Mouse (Mus musculus): ENCODE measurements around the gene Prkrip1. TPM values are rescaled to one million over a fixed set of nuclear protein-coding genes. Genes with fewer than 3 reads are reported as not detected.

Gene Prkrip1
- polyA plus RNA-seq, 1 experiment from 2014 or later, result 60.3 TPM

- ATAC-seq (ENCODE audit: insufficient read depth) (no peak), DNase-seq (no peak)
- H3K4me2 ChIP-seq, result no peak overlapping the region
- TF ChIP-seq CTCF (IDR thresholded peaks at IDR 0.05; ENCODE audit: low read depth), result 0 out of 2 replicates have a peak, but pooled peaks have one; percentile 5
- H3K27ac ChIP-seq (ENCODE audit: low read depth), result no peak overlapping the region
- 89% methylated on average over 7 of the region's 7 CpGs for WGBS
- H3K9me3 ChIP-seq (ENCODE audit: low read depth, low read length), result no peaks in the 10 kb centered on the region
- peaks cover 81% of the 10 kb centered on the region for H3K36me3 ChIP-seq (ENCODE audit: insufficient read depth)
- H3K9ac ChIP-seq, result no peak overlapping the region
- no peak overlapping the region for H3K4me3 ChIP-seq (ENCODE audit: low read depth, low read length)
- no peaks in the 10 kb centered on the region for H3K27me3 ChIP-seq (ENCODE audit: insufficient read depth, low read length)
- H3K4me1 ChIP-seq (ENCODE audit: insufficient read depth), result no peaks in the 10 kb centered on the region
Measured at GRCm38 (mm10) chr5:136183766-136184165, 15.0 kb downstream of the Prkrip1 start.

GRCm38 (mm10) chr5:136182830-136183229 lies 15.9 kb downstream of the Prkrip1 start:
- H3K9me3 ChIP-seq (ENCODE audit: low read depth, low read length), result no peaks in the 10 kb centered on the region
- no peaks in the 10 kb centered on the region for H3K4me1 ChIP-seq (ENCODE audit: insufficient read depth)
- H3K4me2 ChIP-seq, result no peak overlapping the region
- no peak for DNase-seq
- H3K27ac ChIP-seq (ENCODE audit: low read depth), result no peak overlapping the region
- no peak overlapping the region for H3K9ac ChIP-seq
- peaks cover 81% of the 10 kb centered on the region for H3K36me3 ChIP-seq (ENCODE audit: insufficient read depth)
- no peak overlapping the region for H3K4me3 ChIP-seq (ENCODE audit: low read depth, low read length)
- no peak for ATAC-seq (ENCODE audit: insufficient read depth)
- 82% methylated on average over 4 of the region's 4 CpGs for WGBS
- no peak for TF ChIP-seq CTCF (IDR thresholded peaks at IDR 0.05; ENCODE audit: low read depth)
- H3K27me3 ChIP-seq (ENCODE audit: insufficient read depth, low read length), result no peaks in the 10 kb centered on the region

- DNase-seq, result no peak
- no peaks in the 10 kb centered on the region for H3K4me1 ChIP-seq (ENCODE audit: insufficient read depth)
- H3K4me3 ChIP-seq (ENCODE audit: low read depth, low read length), result no peak overlapping the region
- no peak overlapping the region for H3K4me2 ChIP-seq
- H3K27me3 ChIP-seq (ENCODE audit: insufficient read depth, low read length), result no peaks in the 10 kb centered on the region
- no peak for TF ChIP-seq CTCF (IDR thresholded peaks at IDR 0.05; ENCODE audit: low read depth)
- no peaks in the 10 kb centered on the region for H3K9me3 ChIP-seq (ENCODE audit: low read depth, low read length)
- H3K27ac ChIP-seq (ENCODE audit: low read depth), result no peak overlapping the region
- H3K36me3 ChIP-seq (ENCODE audit: insufficient read depth), result peaks cover 79% of the 10 kb centered on the region
- no peak for ATAC-seq (ENCODE audit: insufficient read depth)
- 86% methylated on average over 6 of the region's 6 CpGs for WGBS
- H3K9ac ChIP-seq, result no peak overlapping the region
Measured at GRCm38 (mm10) chr5:136182049-136182448, 16.7 kb downstream of the Prkrip1 start.

- Histone ChIP-seq H3K9ac (no peak overlapping the region), H3K36me3 (ENCODE audit: insufficient read depth) (peaks cover 72% of the 10 kb centered on the region), H3K27ac (ENCODE audit: low read depth) (no peak overlapping the region), H3K4me3 (ENCODE audit: low read depth, low read length) (no peak overlapping the region), H3K4me1 (ENCODE audit: insufficient read depth) (no peaks in the 10 kb centered on the region), H3K9me3 (ENCODE audit: low read depth, low read length) (no peaks in the 10 kb centered on the region), H3K4me2 (no peak overlapping the region), H3K27me3 (ENCODE audit: insufficient read depth, low read length) (no peaks in the 10 kb centered on the region)
- WGBS, result 88% methylated on average over 6 of the region's 6 CpGs
- no peak for TF ChIP-seq CTCF (IDR thresholded peaks at IDR 0.05; ENCODE audit: low read depth)
- DNase-seq, result no peak
- no peak for ATAC-seq (ENCODE audit: insufficient read depth)
Measured at GRCm38 (mm10) chr5:136181197-136181596, 17.6 kb downstream of the Prkrip1 start.

GRCm38 (mm10) chr5:136179594-136179993 lies 19.2 kb downstream of the Prkrip1 start:
- no peak overlapping the region for H3K4me3 ChIP-seq (ENCODE audit: low read depth, low read length)
- DNase-seq, result no peak
- no peak for ATAC-seq (ENCODE audit: insufficient read depth)
- TF ChIP-seq CTCF (IDR thresholded peaks at IDR 0.05; ENCODE audit: low read depth), result no peak
- H3K4me1 ChIP-seq (ENCODE audit: insufficient read depth), result no peaks in the 10 kb centered on the region
- H3K27me3 ChIP-seq (ENCODE audit: insufficient read depth, low read length), result no peaks in the 10 kb centered on the region
- H3K4me2 ChIP-seq, result no peak overlapping the region
- no peaks in the 10 kb centered on the region for H3K9me3 ChIP-seq (ENCODE audit: low read depth, low read length)
- peaks cover 62% of the 10 kb centered on the region for H3K36me3 ChIP-seq (ENCODE audit: insufficient read depth)
- H3K9ac ChIP-seq, result no peak overlapping the region; the same call in 1 of the 2 replicates
- no peak overlapping the region for H3K27ac ChIP-seq (ENCODE audit: low read depth)
- 75% methylated on average over 5 of the region's 5 CpGs for WGBS

GRCm38 (mm10) chr5:136173606-136174463 lies 24.9 kb downstream of the Prkrip1 start:
- no peak overlapping the region; the same call in 1 of the 2 replicates for H3K9ac ChIP-seq
- H3K27ac ChIP-seq (ENCODE audit: low read depth), result peak overlapping the region; percentile 83
- ATAC-seq (ENCODE audit: insufficient read depth) (0 out of 2 replicates have a peak, but pooled peaks have one; percentile 6), DNase-seq (peak; percentile 78)
- H3K4me3 ChIP-seq (ENCODE audit: low read depth, low read length), result no peak overlapping the region
- H3K36me3 ChIP-seq (ENCODE audit: insufficient read depth), result peaks cover 13% of the 10 kb centered on the region; the same call in 1 of the 2 replicates
- 29% methylated on average over 9 of the region's 9 CpGs for WGBS
- 0 out of 2 replicates have a peak, but pooled peaks cover 7% of the 10 kb centered on the region for H3K4me1 ChIP-seq (ENCODE audit: insufficient read depth)
- no peaks in the 10 kb centered on the region for H3K9me3 ChIP-seq (ENCODE audit: low read depth, low read length)
- H3K27me3 ChIP-seq (ENCODE audit: insufficient read depth, low read length), result no peaks in the 10 kb centered on the region
- no peak for TF ChIP-seq CTCF (IDR thresholded peaks at IDR 0.05; ENCODE audit: low read depth)
- peak overlapping the region; percentile 18; the same call in 1 of the 2 replicates for H3K4me2 ChIP-seq

GRCm38 (mm10) chr5:136172939-136173338 lies 25.8 kb downstream of the Prkrip1 start:
- ATAC-seq (ENCODE audit: insufficient read depth), result no peak
- no peak for TF ChIP-seq CTCF (IDR thresholded peaks at IDR 0.05; ENCODE audit: low read depth)
- WGBS, result 75% methylated on average over 9 of the region's 9 CpGs
- no peak overlapping the region for H3K4me2 ChIP-seq
- H3K4me1 ChIP-seq (ENCODE audit: insufficient read depth), result 0 out of 2 replicates have a peak, but pooled peaks cover 7% of the 10 kb centered on the region
- no peaks in the 10 kb centered on the region; the same call in 1 of the 2 replicates for H3K9me3 ChIP-seq (ENCODE audit: low read depth, low read length)
- H3K36me3 ChIP-seq (ENCODE audit: insufficient read depth), result peaks cover 4% of the 10 kb centered on the region; the same call in 1 of the 2 replicates
- no peak overlapping the region for H3K9ac ChIP-seq
- no peak overlapping the region for H3K27ac ChIP-seq (ENCODE audit: low read depth)
- no peak overlapping the region for H3K4me3 ChIP-seq (ENCODE audit: low read depth, low read length)
- no peak for DNase-seq
- no peaks in the 10 kb centered on the region for H3K27me3 ChIP-seq (ENCODE audit: insufficient read depth, low read length)
